In genomic region chr1:92879266-92879665, GRCm38 (mm10) we compare ENCODE assay signal across 8 mouse cellular contexts. TPM values are rescaled to one million over a fixed set of nuclear protein-coding genes. Genes with fewer than 3 reads are reported as not detected.
DNase-seq lines count a peak whose midpoint lies in the region.

No protein-coding gene starts in this region.

- peak; percentile 48 for DNase-seq in layer of hippocampus, adult 11-12 months (ENCODE audit: low spot score)
- DNase-seq in layer of hippocampus, adult 9-10 months (ENCODE audit: low spot score), result no peak
- peak; percentile 91 for DNase-seq in cerebellum, adult 8-10 months
- peak; percentile 75 for DNase-seq in layer of hippocampus, adult 9-11 months
- peak; percentile 61 for DNase-seq in right cerebral cortex, postnatal 25 days
- DNase-seq in spleen, postnatal 4 days (ENCODE audit: low spot score in 2 of 2), result no peak
- DNase-seq in urinary bladder, postnatal 36 days (ENCODE audit: low spot score in 2 of 2), result no peak
- no peak for DNase-seq in adrenal gland, adult 2 months

RNA-seq across cellular contexts. Expression of gene Ankmy1, which starts 23.4 kb away (rescaled TPM):
- 1 to 10 TPM in 1 of 2 experiments, under 1 TPM in 1; 0.69 to 1.0 TPM for total RNA-seq in adrenal gland, adult 2 months (2021)
- 0.18 and 0.26 TPM in 2 replicates for polyA plus RNA-seq in adrenal gland, adult 2 months (2012; rRNA removed)

RNA-seq across cellular contexts. Expression of gene Dusp28, which starts 27.5 kb away (rescaled TPM):
- 10 to 100 TPM; 12.5 to 17.2 TPM for total RNA-seq in adrenal gland, adult 2 months (2021)
- 97.2 and 107 TPM in 2 replicates for polyA plus RNA-seq in adrenal gland, adult 2 months (2012; rRNA removed)

RNA-seq across cellular contexts. Expression of gene Rnpepl1, which starts 31.3 kb away (rescaled TPM):
- total RNA-seq in adrenal gland, adult 2 months (2021), result 10 to 100 TPM; 71.2 to 90.8 TPM
- 524 and 593 TPM in 2 replicates for polyA plus RNA-seq in adrenal gland, adult 2 months (2012; rRNA removed)

RNA-seq across cellular contexts. Expression of gene Gpc1, which starts 47.8 kb away (rescaled TPM):
- 10 to 100 TPM; 61.7 to 84.3 TPM for total RNA-seq in adrenal gland, adult 2 months (2021)
- polyA plus RNA-seq in adrenal gland, adult 2 months (2012; rRNA removed), result 43.3 and 49.8 TPM in 2 replicates

RNA-seq across cellular contexts. Expression of gene Capn10, which starts 54.9 kb away (rescaled TPM):
- 10 to 100 TPM; 16.1 to 18.3 TPM for total RNA-seq in adrenal gland, adult 2 months (2021)
- polyA plus RNA-seq in adrenal gland, adult 2 months (2012; rRNA removed), result 45.9 and 50.7 TPM in 2 replicates

Comparison
In these comparisons a context has a peak if more than half of its experiments do, and no peak if none do; other contexts are left out.
1. DNase-seq: peak in layer of hippocampus, adult 11-12 months (single experiment), cerebellum, adult 8-10 months (single experiment), layer of hippocampus, adult 9-11 months (single experiment) and right cerebral cortex, postnatal 25 days (single experiment); none in layer of hippocampus, adult 9-10 months (single experiment), spleen, postnatal 4 days (0 of 2), urinary bladder, postnatal 36 days (0 of 2) and adrenal gland, adult 2 months (single experiment).